Mouse (Mus musculus): Measurements from ENCODE around the gene Zbtb18. TPM values are rescaled to one million over a fixed set of nuclear protein-coding genes. Genes with fewer than 3 reads are reported as not detected.
A peak's percentile ranks its signal among the peaks of the same experiment; 100 is the strongest.

Zbtb18 gene
- polyA plus RNA-seq, 1 experiment from 2014 or later, result 0.41 TPM

GRCm38 (mm10) chr1:177440411-177440810, 1.7 kb upstream of the Zbtb18 start:
- peaks cover 31% of the 10 kb centered on the region for H3K4me1 ChIP-seq (replicated peaks)
- DNase-seq (no peak), ATAC-seq (ENCODE audit: low read depth) (no peak)
- H3K27ac ChIP-seq, result no peak overlapping the region
- peak overlapping the region; percentile 86; the same call in 1 of the 2 replicates for H3K4me3 ChIP-seq (replicated peaks)
- no peak overlapping the region for H3K9ac ChIP-seq
- H3K27me3 ChIP-seq, result no peaks in the 10 kb centered on the region
- no peaks in the 10 kb centered on the region for H3K9me3 ChIP-seq (replicated peaks)
- 33% methylated on average over 1 of the region's 2 CpGs for WGBS (ENCODE audit: insufficient replicate concordance)
- H3K36me3 ChIP-seq, result no peaks in the 10 kb centered on the region
- peak overlapping the region; percentile 88 for H3K4me2 ChIP-seq

- WGBS (ENCODE audit: insufficient replicate concordance), result under 1% methylated on average over 6 of the region's 6 CpGs
- DNase-seq (no peak), ATAC-seq (ENCODE audit: low read depth) (no peak)
- Histone ChIP-seq H3K9ac (peak overlapping the region; percentile 89), H3K4me1 (replicated peaks) (peaks cover 35% of the 10 kb centered on the region), H3K27me3 (no peaks in the 10 kb centered on the region), H3K4me3 (replicated peaks) (peak overlapping the region; percentile 86), H3K27ac (peak overlapping the region; percentile 95), H3K4me2 (peak overlapping the region; percentile 88), H3K9me3 (replicated peaks) (no peaks in the 10 kb centered on the region), H3K36me3 (no peaks in the 10 kb centered on the region)
Observed at GRCm38 (mm10) chr1:177440981-177441491, 1.1 kb upstream of the Zbtb18 start.

DNA sequence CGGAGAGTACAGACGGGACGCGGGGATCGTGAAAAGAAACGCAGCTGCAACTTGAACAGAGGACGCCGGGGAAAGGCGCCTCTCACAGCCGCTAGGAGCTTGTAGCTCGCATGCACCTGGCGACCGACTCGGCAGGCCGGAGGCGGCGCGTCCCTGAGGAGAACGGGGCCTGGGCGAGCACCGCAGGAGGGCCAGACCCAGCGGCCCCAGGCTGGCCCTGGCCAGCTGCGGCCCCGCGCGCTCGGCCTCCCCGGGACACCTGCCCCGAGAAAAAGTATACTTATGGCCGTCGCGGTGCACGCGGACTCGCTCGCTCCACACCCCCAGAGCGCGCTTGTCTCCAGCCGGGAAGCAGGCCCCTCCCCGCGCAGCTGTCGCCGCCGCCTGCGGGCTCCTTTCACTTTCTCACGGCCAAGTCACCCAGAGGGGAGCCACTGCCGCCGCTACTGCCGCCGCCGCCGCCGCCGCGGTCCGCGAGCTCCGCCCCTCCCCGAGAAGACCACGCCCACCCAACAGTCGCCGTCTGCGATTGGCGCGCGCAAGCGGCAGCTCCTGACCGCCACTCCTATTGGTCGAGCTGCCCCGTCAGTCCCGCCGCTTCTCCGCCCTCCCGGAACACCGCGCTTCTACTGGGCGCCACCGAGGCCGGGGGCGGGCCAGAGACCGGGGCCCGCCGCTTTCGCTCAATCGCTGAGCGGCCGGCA, 507 bp upstream of the Zbtb18 start:
- H3K9ac ChIP-seq, result peak overlapping the region; percentile 89
- peak; percentile 97 for DNase-seq
- peak overlapping the region; percentile 86 for H3K4me3 ChIP-seq (replicated peaks)
- under 1% methylated on average over 83 of the region's 87 CpGs for WGBS (ENCODE audit: insufficient replicate concordance)
- H3K9me3 ChIP-seq (replicated peaks), result no peaks in the 10 kb centered on the region
- H3K27me3 ChIP-seq, result no peaks in the 10 kb centered on the region
- peak overlapping the region; percentile 88 for H3K4me2 ChIP-seq
- peak overlapping the region; percentile 95 for H3K27ac ChIP-seq
- ATAC-seq (ENCODE audit: low read depth), result peak; percentile 97
- peaks cover 35% of the 10 kb centered on the region for H3K4me1 ChIP-seq (replicated peaks)
- H3K36me3 ChIP-seq, result no peaks in the 10 kb centered on the region

- Histone ChIP-seq H3K36me3 (peaks cover 13% of the 10 kb centered on the region), H3K4me2 (peak overlapping the region; percentile 95), H3K9ac (peak overlapping the region; percentile 90), H3K27me3 (no peaks in the 10 kb centered on the region), H3K27ac (peak overlapping the region; percentile 84), H3K9me3 (replicated peaks) (no peaks in the 10 kb centered on the region), H3K4me3 (replicated peaks) (peak overlapping the region; percentile 86), H3K4me1 (replicated peaks) (peaks cover 35% of the 10 kb centered on the region)
- DNase-seq (peak; percentile 24), ATAC-seq (ENCODE audit: low read depth) (no peak)
- WGBS (ENCODE audit: insufficient replicate concordance), result 1% methylated on average over 56 of the region's 62 CpGs
Observed at GRCm38 (mm10) chr1:177442821-177443723, 921 bp downstream of the Zbtb18 start.

DNA sequence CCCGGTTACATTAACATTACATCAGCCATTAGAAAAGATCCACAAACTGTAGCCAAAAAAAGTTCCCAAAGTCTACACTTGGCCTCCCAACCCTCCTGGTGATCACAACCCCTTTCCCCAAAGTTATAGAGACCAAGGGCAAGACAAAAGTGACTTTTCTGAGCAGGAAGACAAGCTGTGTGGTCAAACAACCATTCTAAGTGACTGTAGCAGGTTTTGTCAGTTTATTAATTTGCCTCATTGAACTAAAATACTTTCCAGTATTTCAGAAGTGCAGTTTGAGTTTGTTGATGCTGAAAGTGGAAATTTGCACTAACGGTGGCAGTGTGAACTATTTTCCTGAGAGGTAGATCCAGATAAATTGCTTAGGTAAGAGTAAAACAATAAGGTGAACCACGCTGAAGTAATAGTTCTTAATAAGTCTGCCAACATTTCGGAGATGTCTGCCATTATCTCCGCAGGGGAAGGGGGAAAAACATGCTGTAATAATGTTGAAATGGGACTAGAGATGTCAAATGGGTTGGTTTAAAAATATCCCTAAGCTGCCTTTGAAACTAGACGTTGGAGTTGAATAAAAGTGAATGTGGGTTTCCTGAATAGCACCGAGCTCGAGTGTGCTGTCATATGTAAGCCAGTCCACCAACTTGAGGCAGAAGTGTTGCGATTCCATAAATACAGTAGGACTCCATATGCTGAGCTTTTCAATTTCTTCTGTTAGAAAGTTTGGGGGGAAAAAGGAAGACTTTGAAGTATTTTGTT, 1.8 kb downstream of the Zbtb18 start:
- H3K9ac ChIP-seq, result peak overlapping the region; percentile 90
- H3K9me3 ChIP-seq (replicated peaks), result no peaks in the 10 kb centered on the region
- H3K4me3 ChIP-seq (replicated peaks), result peak overlapping the region; percentile 86
- DNase-seq (no peak), ATAC-seq (ENCODE audit: low read depth) (no peak)
- H3K4me1 ChIP-seq (replicated peaks), result peaks cover 35% of the 10 kb centered on the region
- H3K4me2 ChIP-seq, result peak overlapping the region; percentile 95
- WGBS (ENCODE audit: insufficient replicate concordance), result 38% methylated on average over 9 of the region's 9 CpGs
- H3K27ac ChIP-seq, result peak overlapping the region; percentile 84; the same call in 1 of the 2 replicates
- peaks cover 17% of the 10 kb centered on the region for H3K36me3 ChIP-seq
- no peaks in the 10 kb centered on the region for H3K27me3 ChIP-seq

DNA sequence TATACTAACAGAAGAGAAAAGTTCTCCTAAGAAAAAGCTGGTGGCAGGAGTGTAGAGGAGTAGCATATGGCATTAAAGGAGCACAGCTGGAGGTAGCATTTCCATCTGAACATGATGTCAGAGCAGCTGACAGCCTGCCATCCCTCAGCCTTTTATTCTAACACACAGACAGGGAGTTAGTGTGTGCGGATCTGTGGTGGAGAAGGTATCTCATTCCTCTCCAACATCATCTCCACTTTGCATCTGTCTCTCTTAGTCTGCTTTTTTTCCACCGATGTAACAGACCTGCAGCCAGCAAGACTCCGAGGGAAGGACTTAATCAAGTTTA, 2.3 kb downstream of the Zbtb18 start:
- Histone ChIP-seq H3K36me3 (peaks cover 17% of the 10 kb centered on the region), H3K4me2 (peak overlapping the region; percentile 95)

GRCm38 (mm10) chr1:177444941-177445340, 2.8 kb downstream of the Zbtb18 start:
- ATAC-seq (ENCODE audit: low read depth) (no peak), DNase-seq (no peak)
- H3K27ac ChIP-seq, result no peak overlapping the region
- no peak overlapping the region for H3K4me3 ChIP-seq (replicated peaks)
- no peaks in the 10 kb centered on the region for H3K27me3 ChIP-seq
- no peak overlapping the region for H3K4me2 ChIP-seq
- no peak overlapping the region for H3K9ac ChIP-seq
- WGBS (ENCODE audit: insufficient replicate concordance), result 55% methylated on average over 5 of the region's 5 CpGs
- H3K9me3 ChIP-seq (replicated peaks), result no peaks in the 10 kb centered on the region
- peaks cover 35% of the 10 kb centered on the region for H3K4me1 ChIP-seq (replicated peaks)
- H3K36me3 ChIP-seq, result peaks cover 17% of the 10 kb centered on the region

More for the DNA sequence above, 2.3 kb downstream of the Zbtb18 start:
- ATAC-seq (ENCODE audit: low read depth), result no peak
- Histone ChIP-seq H3K9me3 (replicated peaks) (no peaks in the 10 kb centered on the region), H3K9ac (peak overlapping the region; percentile 90; the same call in 1 of the 2 replicates), H3K27me3 (no peaks in the 10 kb centered on the region), H3K4me1 (replicated peaks) (peaks cover 35% of the 10 kb centered on the region), H3K27ac (no peak overlapping the region), H3K4me3 (replicated peaks) (peak overlapping the region; percentile 86; the same call in 1 of the 2 replicates)
- no peak for DNase-seq
- 47% methylated on average over 3 of the region's 3 CpGs for whole genome bisulfite sequencing (ENCODE audit: insufficient replicate concordance)

DNA sequence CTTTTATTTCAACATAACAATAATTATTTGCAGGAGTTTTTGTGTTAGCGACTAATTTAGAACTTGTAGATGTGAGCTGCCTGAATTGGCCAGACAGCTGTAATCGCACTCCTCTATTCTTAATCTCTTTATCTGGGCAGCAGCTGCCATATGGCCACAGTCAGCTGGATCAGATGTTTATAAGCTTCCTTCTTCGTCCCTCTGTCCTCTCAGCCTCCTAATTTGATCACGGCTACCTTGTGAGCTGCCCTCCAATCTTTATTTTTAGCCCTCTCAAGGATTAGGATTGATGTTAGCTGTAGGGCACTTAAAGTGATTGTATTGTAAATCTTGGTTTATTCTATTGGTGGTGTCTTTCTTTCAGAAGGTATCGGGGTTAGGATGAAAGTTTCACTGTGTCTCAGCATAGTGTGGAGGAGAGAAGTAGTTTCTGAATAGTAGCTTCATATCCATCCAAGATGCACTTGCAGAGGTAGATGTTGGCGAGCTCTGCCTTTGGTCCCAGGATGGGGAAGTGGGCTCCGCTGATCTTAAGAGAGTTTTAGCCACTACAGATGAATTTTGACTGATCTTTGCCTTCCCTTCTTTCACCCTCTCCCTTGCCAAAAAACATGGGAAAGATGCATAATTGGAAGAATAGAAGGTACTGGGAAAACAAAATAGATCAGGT, 3.4 kb downstream of the Zbtb18 start:
- WGBS (ENCODE audit: insufficient replicate concordance), result 47% methylated on average over 7 of the region's 7 CpGs
- Histone ChIP-seq H3K27ac (no peak overlapping the region), H3K4me2 (no peak overlapping the region), H3K4me1 (replicated peaks) (peaks cover 32% of the 10 kb centered on the region), H3K27me3 (no peaks in the 10 kb centered on the region), H3K36me3 (peaks cover 17% of the 10 kb centered on the region), H3K9ac (no peak overlapping the region), H3K4me3 (replicated peaks) (no peak overlapping the region), H3K9me3 (replicated peaks) (no peaks in the 10 kb centered on the region)
- ATAC-seq (ENCODE audit: low read depth) (no peak), DNase-seq (no peak)

DNA sequence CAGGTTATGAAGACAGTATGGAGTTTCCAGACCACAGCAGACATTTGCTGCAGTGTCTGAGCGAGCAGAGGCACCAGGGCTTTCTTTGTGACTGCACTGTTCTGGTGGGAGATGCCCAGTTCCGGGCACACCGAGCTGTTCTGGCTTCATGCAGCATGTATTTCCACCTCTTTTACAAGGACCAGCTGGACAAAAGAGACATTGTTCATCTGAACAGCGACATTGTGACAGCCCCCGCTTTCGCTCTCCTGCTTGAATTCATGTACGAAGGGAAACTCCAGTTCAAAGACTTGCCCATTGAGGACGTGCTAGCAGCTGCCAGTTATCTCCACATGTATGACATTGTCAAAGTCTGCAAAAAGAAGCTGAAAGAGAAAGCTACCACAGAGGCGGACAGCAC, 4.9 kb downstream of the Zbtb18 start:
- Histone ChIP-seq H3K27me3 (no peaks in the 10 kb centered on the region), H3K9ac (no peak overlapping the region), H3K4me2 (no peak overlapping the region), H3K9me3 (replicated peaks) (no peaks in the 10 kb centered on the region), H3K27ac (no peak overlapping the region), H3K4me3 (replicated peaks) (no peak overlapping the region), H3K4me1 (replicated peaks) (peaks cover 29% of the 10 kb centered on the region), H3K36me3 (peaks cover 17% of the 10 kb centered on the region)
- ATAC-seq (ENCODE audit: low read depth) (no peak), DNase-seq (no peak)
- 83% methylated on average over 9 of the region's 9 CpGs for WGBS (ENCODE audit: insufficient replicate concordance)

GRCm38 (mm10) chr1:177447541-177448111, 5.5 kb downstream of the Zbtb18 start:
- 89% methylated on average over 12 of the region's 12 CpGs for WGBS (ENCODE audit: insufficient replicate concordance)
- DNase-seq, result no peak

More at GRCm38 (mm10) chr1:177447541-177448111, 5.5 kb downstream of the Zbtb18 start:
- Histone ChIP-seq H3K9ac (no peak overlapping the region), H3K27ac (no peak overlapping the region), H3K4me2 (no peak overlapping the region), H3K4me3 (replicated peaks) (no peak overlapping the region), H3K4me1 (replicated peaks) (peaks cover 29% of the 10 kb centered on the region), H3K9me3 (replicated peaks) (no peaks in the 10 kb centered on the region), H3K36me3 (peaks cover 17% of the 10 kb centered on the region), H3K27me3 (no peaks in the 10 kb centered on the region)
- ATAC-seq (ENCODE audit: low read depth), result no peak
